Mouse (Mus musculus) embryonic fibroblast, embryonic 13.5 days (primary cell): ENCODE measurements around the gene Gm10762.

ENCODE experiments used
- CTCF ChIP-seq: IDR thresholded peaks from 2 replicates; pipeline ENCODE4 v1.5.1; 2011; ENCODE audit warnings: mild to moderate bottlenecking, control low read depth, low read length, moderate library complexity, borderline replicate concordance; ENCODE audit not compliant: insufficient read depth
- POLR2A ChIP-seq: IDR thresholded peaks from 2 replicates; pipeline ENCODE4 v1.6.1; 2011; ENCODE audit warnings: low read depth, mild to moderate bottlenecking, control low read depth, low read length, moderate library complexity

- TF ChIP-seq POLR2A (no peak), CTCF (no peak)
Measured at GRCm38 (mm10) chr2:128966236-128966635, 1.3 kb downstream of the Gm10762 start.
